Mouse (Mus musculus): ENCODE measurements around the gene 4930412O13Rik.

GRCm38 (mm10) chr2:9876621-9877325, 4.3 kb upstream of the 4930412O13Rik start:
- TF ChIP-seq CTCF (IDR thresholded peaks at IDR 0.05; ENCODE audit: extremely low read depth, insufficient read depth, low read length): no peak
- TF ChIP-seq POLR2A (IDR thresholded peaks at IDR 0.05; ENCODE audit: extremely low read depth, insufficient read depth, low read length): no peak

Measured in cortical plate, adult 2 months (tissue).